Mouse (Mus musculus) megakaryocyte, embryonic 14.5 days (primary cell): ENCODE data around the gene Cd34.

ENCODE experiments used
- FLI1 ChIP-seq: IDR thresholded peaks from 2 replicates; pipeline ENCODE4 v1.6.1; 2012; ENCODE audit warnings: low read length, inconsistent platforms, mixed read lengths
- GATA1 ChIP-seq: IDR thresholded peaks from 3 replicates; pipeline ENCODE4 v1.6.1; 2012; ENCODE audit warnings: mixed read lengths, low read length, inconsistent platforms, borderline replicate concordance

- TF ChIP-seq GATA1 (no peak), FLI1 (no peak)
Measured at GRCm38 (mm10) chr1:195003328-195003727, 64.7 kb downstream of the Cd34 start.
